Mouse (Mus musculus): ENCODE results near the gene Taar7f. TPM values are rescaled to one million over a fixed set of nuclear protein-coding genes. Genes with fewer than 3 reads are reported as not detected.

The Taar7f gene
- not detected in 2 replicates for polyA plus RNA-seq (2012)

DNA sequence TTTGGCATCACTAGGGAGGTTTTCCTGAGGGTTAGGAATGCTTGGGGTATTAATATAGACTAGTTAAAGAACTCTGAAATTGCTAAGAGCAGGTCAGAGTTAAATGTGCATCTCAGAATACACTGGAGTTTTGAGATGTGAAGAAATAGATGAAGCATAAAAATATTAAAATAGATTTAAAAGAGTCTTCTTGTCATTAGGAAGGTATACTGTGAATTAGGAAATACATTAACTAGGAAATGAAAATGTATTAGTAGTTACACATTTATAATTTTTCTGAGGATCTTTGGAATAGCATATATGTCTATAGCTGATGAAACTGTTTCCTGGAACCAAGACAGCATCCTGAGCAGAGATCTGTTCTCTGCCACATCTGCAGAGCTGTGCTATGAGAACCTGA lies at the start of gene Taar7f:
Gene Taar7f (plus strand): TSS at position 301 of the 400 bp plus-strand sequence.

GRCm38 (mm10) chr10:23999639-24000038 lies 49.7 kb upstream of the Taar7f start, which contains the start of gene Taar7b:
Gene Taar7b (plus strand): TSS chr10:23999939.

DNA sequence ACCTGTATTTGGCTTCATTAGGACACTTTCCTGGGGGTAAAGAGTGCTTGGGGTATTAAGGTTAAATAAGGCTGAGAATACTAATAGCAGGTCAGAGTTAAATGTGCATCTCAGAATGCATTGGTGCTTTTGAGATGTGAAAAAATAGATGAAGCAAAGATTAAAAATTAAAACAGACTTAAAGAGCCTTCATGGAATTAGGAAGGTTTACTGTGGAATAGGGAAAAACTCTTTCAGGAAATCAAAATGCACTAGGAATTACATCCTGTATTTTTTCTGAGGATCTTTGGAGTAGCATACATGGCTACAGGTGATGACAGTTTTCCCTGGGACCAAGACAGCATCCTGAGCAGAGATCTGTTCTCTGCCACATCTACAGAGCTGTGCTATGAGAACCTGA lies 22.4 kb upstream of the Taar7f start, which contains the start of gene Taar7d:
Gene Taar7d (plus strand): TSS at position 301 of the 400 bp plus-strand sequence.

GRCm38 (mm10) chr10:24037314-24037713 lies 12.0 kb upstream of the Taar7f start, which contains the start of gene Taar7e:
Gene Taar7e (plus strand): TSS chr10:24037614.

DNA sequence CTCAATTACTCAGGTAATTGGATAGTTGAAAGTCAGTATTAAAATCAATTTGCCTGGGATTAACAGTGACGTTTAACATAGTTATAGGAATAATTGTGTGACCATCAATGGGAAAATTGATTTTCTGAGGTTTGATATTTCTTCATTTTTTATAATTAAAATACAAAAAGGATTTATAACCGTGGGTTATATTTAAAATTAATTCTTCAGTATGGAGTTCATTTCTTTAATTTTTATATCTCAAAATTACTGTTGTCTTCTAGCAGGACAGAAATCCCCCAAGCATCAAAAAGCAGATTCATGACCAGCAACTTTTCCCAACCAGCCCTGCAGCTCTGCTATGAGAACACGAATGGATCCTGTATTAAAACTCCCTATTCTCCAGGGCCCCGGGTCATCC lies 26.9 kb downstream of the Taar7f start, which contains the start of gene Taar8a:
Gene Taar8a (plus strand): TSS at position 301 of the 400 bp plus-strand sequence.

GRCm38 (mm10) chr10:24092194-24092593 lies 42.9 kb downstream of the Taar7f start, which contains the start of gene Taar8b:
Gene Taar8b (minus strand): TSS chr10:24092294.

Other genes starting within 250 kb of the Taar7f start
- 0.12 TPM in 1 of 2 replicates, not detected in the other for gene Vnn3, start 198.0 kb upstream of the Taar7f start, polyA plus RNA-seq (2012)
- gene Vnn1, start 154.8 kb upstream of the Taar7f start, polyA plus RNA-seq (2012): not detected in 2 replicates
- gene Taar1, start 129.2 kb upstream of the Taar7f start, polyA plus RNA-seq (2012): not detected in 2 replicates
- gene Taar2, start 110.9 kb upstream of the Taar7f start, polyA plus RNA-seq (2012): not detected in 2 replicates
- not detected in 2 replicates for gene Taar3, start 100.0 kb upstream of the Taar7f start, polyA plus RNA-seq (2012)
- not detected in 2 replicates for gene Taar4, start 89.0 kb upstream of the Taar7f start, polyA plus RNA-seq (2012)
- not detected in 2 replicates for gene Taar5, start 78.8 kb upstream of the Taar7f start, polyA plus RNA-seq (2012)
- not detected in 2 replicates for gene Taar6, start 63.9 kb upstream of the Taar7f start, polyA plus RNA-seq (2012)
- not detected in 2 replicates for gene Taar7a, start 56.0 kb upstream of the Taar7f start, polyA plus RNA-seq (2012)
- not detected in 2 replicates for gene Taar7b, start 49.6 kb upstream of the Taar7f start, polyA plus RNA-seq (2012)
- not detected in 2 replicates for gene Taar7d, start 22.3 kb upstream of the Taar7f start, polyA plus RNA-seq (2012)
- not detected in 2 replicates for gene Taar7e, start 11.9 kb upstream of the Taar7f start, polyA plus RNA-seq (2012)
- not detected in 2 replicates for gene Taar8a, start 27.0 kb downstream of the Taar7f start, polyA plus RNA-seq (2012)
- not detected in 2 replicates for gene Taar8b, start 42.8 kb downstream of the Taar7f start, polyA plus RNA-seq (2012)
- gene Taar8c, start 52.4 kb downstream of the Taar7f start, polyA plus RNA-seq (2012): not detected in 2 replicates
- gene Taar9, start 60.0 kb downstream of the Taar7f start, polyA plus RNA-seq (2012): not detected in 2 replicates
- gene Stx7, start 99.8 kb downstream of the Taar7f start, polyA plus RNA-seq (2012): 126 and 152 TPM in 2 replicates
- gene Moxd1, start 174.0 kb downstream of the Taar7f start, polyA plus RNA-seq (2012): not detected in 2 replicates